Mouse (Mus musculus) ES-E14 (cell line): Measurements from ENCODE around the gene Cacna1d. TPM values are rescaled to one million over a fixed set of nuclear protein-coding genes. Genes with fewer than 3 reads are reported as not detected.

ENCODE experiments used
- DNase-seq: peaks from one replicate; pipeline ENCODE4 v3.0.0-alpha.2; 2013; ENCODE audit warnings: low read depth, low spot score
- H3K27ac ChIP-seq: 2 replicates; pipeline ENCODE4 v1.5.1; 2012; ENCODE audit warnings: low read depth, mild to moderate bottlenecking, low read length, moderate library complexity, mixed read lengths; ENCODE audit not compliant: poor library complexity, insufficient read depth, severe bottlenecking
- H3K36me3 ChIP-seq: 2 replicates; pipeline ENCODE4 v1.6.1; 2012; ENCODE audit warnings: mild to moderate bottlenecking, low read length, moderate library complexity, mixed read lengths; ENCODE audit not compliant: control insufficient read depth, poor library complexity, insufficient read depth, severe bottlenecking
- H3K4me1 ChIP-seq, 2 experiments: fragments of 150-350 bp in 1 of 2; sonication (generic) in 1 of 2; 2 replicates each; pipeline ENCODE4 v1.6.1; 2012; ENCODE audit warnings: low read length in 2 of 2, mild to moderate bottlenecking in 1 of 2, mixed read lengths in 1 of 2; ENCODE audit not compliant: control insufficient read depth in 2 of 2, insufficient read depth in 2 of 2, poor library complexity in 1 of 2
- H3K4me3 ChIP-seq, 2 experiments: fragments of 150-350 bp in 1 of 2; sonication (generic) in 1 of 2; 2 replicates each; pipeline ENCODE4 v1.5.1; 2012; ENCODE audit warnings: low read length in 2 of 2, low read depth in 1 of 2, mild to moderate bottlenecking in 1 of 2, mixed read lengths in 1 of 2; ENCODE audit not compliant: insufficient read depth in 1 of 2, poor library complexity in 1 of 2, severe bottlenecking in 1 of 2
- H3K9ac ChIP-seq: 2 replicates; pipeline ENCODE4 v1.6.1; 2012; ENCODE audit warnings: low read depth, mild to moderate bottlenecking, low read length, mixed read lengths; ENCODE audit not compliant: poor library complexity, insufficient read depth, severe bottlenecking
- H3K9me3 ChIP-seq: fragments of 150-350 bp; sonication (generic); 2 replicates; pipeline ENCODE4 v1.6.1; 2012; ENCODE audit warnings: low read depth, mild to moderate bottlenecking, low read length; ENCODE audit not compliant: control insufficient read depth, insufficient read depth
- CHD2 ChIP-seq: IDR thresholded peaks from 2 replicates; pipeline ENCODE4 v1.6.1; 2014; ENCODE audit warnings: mild to moderate bottlenecking, low read depth, low read length, inconsistent platforms
- HCFC1 ChIP-seq: IDR thresholded peaks from 2 replicates; pipeline ENCODE4 v1.6.1; 2012; ENCODE audit warnings: low read length, inconsistent platforms, borderline replicate concordance; ENCODE audit not compliant: insufficient read depth
- MAFK ChIP-seq: IDR thresholded peaks from 2 replicates; pipeline ENCODE4 v1.6.1; 2014; ENCODE audit warnings: mild to moderate bottlenecking, low read depth, low read length, inconsistent platforms; ENCODE audit not compliant: insufficient read depth
- ZC3H11A ChIP-seq: IDR thresholded peaks from 2 replicates; pipeline ENCODE4 v1.6.1; 2012; ENCODE audit warnings: low read depth, mild to moderate bottlenecking, inconsistent platforms, low read length, borderline replicate concordance
- ZNF384 ChIP-seq: IDR thresholded peaks from 2 replicates; pipeline ENCODE4 v1.6.1; 2012; ENCODE audit warnings: low read depth, low read length, inconsistent platforms
- in situ Hi-C, 2 experiments: fragments of 600-800 bp; cut with MboI; formaldehyde crosslinking; loops; one replicate each; pipeline ENCODE4 v1.15.1; 2025; ENCODE audit warnings: low sequenced_read_pairs in 2 of 2, inconsistent platforms in 1 of 2; ENCODE audit not compliant: unreplicated experiment in 2 of 2
- total RNA-seq: library from RNA; depleted of rRNA; stranded (reverse); fragments of 300-350 nt; gene quantifications from 2 replicates; pipeline ENCODE4 v1.2.3, GENCODE M21; 2012

Gene Cacna1d
- total RNA-seq, 1 experiment: 0.36 TPM

DNA sequence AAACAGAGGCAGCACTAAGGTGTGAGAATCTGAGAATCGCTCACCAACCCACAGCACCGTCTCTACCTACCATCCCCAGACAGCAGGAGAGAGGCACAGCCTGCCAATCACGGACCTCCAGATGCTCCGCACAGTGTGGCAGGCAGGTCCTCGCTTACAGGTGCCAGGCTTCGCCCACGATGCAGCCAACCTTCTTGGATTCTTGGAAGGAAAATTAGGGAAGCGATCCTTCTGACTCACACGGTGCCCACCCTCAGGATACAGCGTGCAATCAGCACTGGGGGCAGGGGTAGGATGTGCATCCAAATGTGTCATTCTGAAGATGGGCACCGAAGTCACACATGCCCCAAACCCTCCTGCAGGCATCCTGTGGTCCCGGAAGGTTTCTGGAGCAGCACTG is 173.0 kb downstream of the Cacna1d start:
- Histone ChIP-seq H3K9ac (no peak overlapping the region), H3K4me1 (no peaks in the 10 kb centered on the region), H3K9me3 (no peaks in the 10 kb centered on the region), H3K36me3 (no peaks in the 10 kb centered on the region), H3K4me3 (no peak overlapping the region), H3K27ac (no peak overlapping the region)
- no peak for DNase-seq
- in situ Hi-C loops: no loop called here
- TF ChIP-seq MAFK: no peak
- no peak for TF ChIP-seq ZNF384
- no peak for TF ChIP-seq CHD2
- no peak for TF ChIP-seq HCFC1
- TF ChIP-seq ZC3H11A: no peak

DNA sequence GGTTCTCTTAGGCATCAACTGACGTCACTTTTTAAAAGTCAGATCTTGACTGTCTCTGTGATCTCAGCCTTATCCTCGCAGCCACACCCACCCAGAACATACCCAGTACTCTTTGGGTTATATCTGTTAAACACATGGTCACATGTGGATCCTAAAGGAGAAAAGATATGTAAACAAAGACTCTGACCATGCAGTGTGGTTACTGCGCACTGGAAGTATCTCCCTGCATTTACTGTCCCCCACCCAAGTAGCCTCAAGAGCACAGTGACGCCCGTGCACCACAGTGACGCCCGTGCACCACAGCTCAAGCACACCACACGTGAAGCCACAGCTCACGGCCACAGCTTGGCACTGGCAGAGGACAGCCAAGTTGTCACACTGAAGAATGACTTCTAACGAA is 173.6 kb downstream of the Cacna1d start:
- TF ChIP-seq ZNF384 (no peak), MAFK (no peak), HCFC1 (no peak), ZC3H11A (no peak), CHD2 (no peak)
- Histone ChIP-seq H3K36me3 (no peaks in the 10 kb centered on the region), H3K4me3 (no peak overlapping the region), H3K27ac (no peak overlapping the region), H3K9ac (no peak overlapping the region), H3K9me3 (no peaks in the 10 kb centered on the region), H3K4me1 (no peaks in the 10 kb centered on the region; a peak in 1 of 4 replicates)
- in situ Hi-C loops: no loop called here
- no peak for DNase-seq

DNA sequence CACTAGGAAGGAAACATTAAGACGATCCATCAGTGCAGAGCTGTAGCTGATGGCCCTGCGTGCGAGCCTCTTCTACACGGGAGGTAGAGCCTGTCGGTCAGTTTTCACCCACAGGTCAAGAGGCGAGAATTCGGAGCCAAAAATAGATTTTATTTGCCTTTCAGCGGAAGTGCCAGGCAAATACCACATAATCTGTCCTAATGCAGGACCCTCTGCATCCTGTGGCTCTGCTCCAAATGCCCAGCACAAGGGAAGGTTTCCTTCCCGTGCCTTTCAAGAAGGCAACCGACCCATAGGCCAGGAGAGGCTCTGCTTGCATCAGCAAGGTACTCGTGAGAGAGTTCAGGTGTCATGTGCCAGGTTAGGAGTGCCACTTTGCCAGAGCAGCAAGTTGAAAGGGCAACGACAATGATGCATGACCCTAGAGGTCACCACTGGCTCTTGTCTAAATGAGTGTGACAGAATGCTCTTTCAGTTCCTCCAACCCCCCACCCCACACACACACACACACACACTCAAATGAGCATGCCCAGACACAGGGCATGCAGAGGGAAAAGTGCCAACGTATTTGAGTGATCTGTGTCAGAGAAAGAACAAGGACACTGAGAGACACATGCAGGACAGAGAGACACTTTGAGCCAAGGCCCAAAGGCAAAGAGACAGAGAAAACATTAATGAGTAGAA is 179.9 kb downstream of the Cacna1d start:
- no peak for TF ChIP-seq ZNF384
- no peak for TF ChIP-seq HCFC1
- TF ChIP-seq CHD2: no peak
- no peak for TF ChIP-seq ZC3H11A
- no peak for TF ChIP-seq MAFK
- Histone ChIP-seq H3K36me3 (no peaks in the 10 kb centered on the region), H3K27ac (no peak overlapping the region), H3K4me1 (no peaks in the 10 kb centered on the region; a peak in 1 of 4 replicates), H3K9ac (no peak overlapping the region), H3K4me3 (no peak overlapping the region), H3K9me3 (no peaks in the 10 kb centered on the region)
- in situ Hi-C loops: no loop called here
- no peak for DNase-seq

DNA sequence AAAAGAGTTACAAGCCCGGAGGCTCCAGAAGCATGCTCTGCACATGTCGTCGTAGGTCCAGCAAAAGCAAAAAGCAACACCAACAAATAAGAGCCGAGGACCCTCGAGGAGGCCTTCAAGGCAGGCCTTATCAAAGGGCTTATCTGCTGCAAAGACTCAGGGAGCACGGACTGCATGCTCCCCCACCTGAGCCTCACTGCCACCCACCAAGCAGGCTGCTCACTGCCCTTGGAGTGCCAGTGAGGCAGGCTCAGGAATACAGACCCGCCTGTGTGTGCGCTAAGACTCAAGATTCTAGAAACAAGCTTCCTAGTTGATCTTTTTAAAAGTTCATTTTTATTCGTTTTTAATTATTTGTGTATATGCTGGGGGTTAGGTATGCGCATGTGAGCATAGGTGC is 181.0 kb downstream of the Cacna1d start:
- DNase-seq: no peak
- in situ Hi-C loops: no loop called here
- Histone ChIP-seq H3K4me1 (no peaks in the 10 kb centered on the region; a peak in 1 of 4 replicates), H3K36me3 (no peaks in the 10 kb centered on the region), H3K9ac (no peak overlapping the region), H3K9me3 (no peaks in the 10 kb centered on the region), H3K4me3 (no peak overlapping the region), H3K27ac (no peak overlapping the region)
- TF ChIP-seq HCFC1 (no peak), ZNF384 (no peak), CHD2 (no peak), MAFK (no peak), ZC3H11A (no peak)

DNA sequence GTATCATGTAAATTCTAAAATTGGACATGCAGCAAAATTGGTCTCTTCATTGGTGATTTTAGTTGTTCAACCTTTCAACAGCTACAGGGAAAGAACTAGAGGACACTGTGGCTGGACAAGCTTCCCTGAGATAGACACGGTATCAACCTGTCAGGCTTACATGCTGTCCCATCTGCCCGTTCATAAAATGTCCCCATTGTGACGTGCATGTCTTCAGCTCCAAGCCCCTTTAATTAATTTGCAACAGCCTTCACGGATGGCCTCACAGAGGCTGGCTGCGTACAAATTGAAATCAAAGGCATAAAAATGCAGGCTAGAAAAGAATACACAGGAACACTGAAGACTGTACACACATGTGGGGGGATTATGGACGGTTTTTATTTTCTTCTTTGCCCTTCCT is 185.0 kb downstream of the Cacna1d start:
- Histone ChIP-seq H3K9ac (no peak overlapping the region), H3K36me3 (no peaks in the 10 kb centered on the region), H3K4me1 (no peaks in the 10 kb centered on the region), H3K4me3 (no peak overlapping the region), H3K27ac (no peak overlapping the region), H3K9me3 (no peaks in the 10 kb centered on the region)
- DNase-seq: no peak
- TF ChIP-seq CHD2: no peak
- TF ChIP-seq ZC3H11A: no peak
- TF ChIP-seq MAFK: no peak
- no peak for TF ChIP-seq HCFC1
- TF ChIP-seq ZNF384: no peak
- in situ Hi-C loops: no loop called here
